In genomic region chr7:130008591-130009418, GRCm38 (mm10) we compare ENCODE assay signal across 21 mouse cellular contexts.
DNase-seq lines count a peak whose midpoint lies in the region; ATAC-seq and TF ChIP-seq lines count a peak whose summit lies in the region.
"Had no signal": no experiment of that assay in that cellular context is flagged by ENCODE, and none has a peak within 500 bp of the region (broad histone marks: within the 10 kb centered on the region; RNA-seq: fewer than 3 reads in every experiment).

No protein-coding gene starts in this region.

- H3K27me3 ChIP-seq in heart, embryonic 12.5 days (replicated peaks), result no peaks in the 10 kb centered on the region
- no peaks in the 10 kb centered on the region for H3K27me3 ChIP-seq in intestine, postnatal 0 days (replicated peaks; ENCODE audit: control insufficient read depth, insufficient read depth, low read length)
- H3K27me3 ChIP-seq in stomach, embryonic 15.5 days (replicated peaks), result no peaks in the 10 kb centered on the region
- H3K27me3 ChIP-seq: heart, embryonic 15.5 days; hindbrain, embryonic 13.5 days had no signal

- no peak overlapping the region for H3K9ac ChIP-seq in heart, embryonic 12.5 days
- H3K9ac ChIP-seq in intestine, postnatal 0 days (ENCODE audit: low read depth, low read length), result no peak overlapping the region
- no peak overlapping the region for H3K9ac ChIP-seq in stomach, embryonic 15.5 days
- H3K9ac ChIP-seq: heart, embryonic 15.5 days; hindbrain, embryonic 13.5 days had no signal

- no peak for ATAC-seq in heart, embryonic 12.5 days (ENCODE audit: insufficient number of reproducible peaks, low FRiP score)
- no peak; the same call in 1 of the 2 replicates for ATAC-seq in intestine, postnatal 0 days
- peak; percentile 35; the same call in 1 of the 2 replicates for ATAC-seq in stomach, embryonic 15.5 days (ENCODE audit: insufficient read depth, low FRiP score, low read depth)
- ATAC-seq: forebrain, embryonic 14.5 days had no signal

- no peak overlapping the region for H3K4me2 ChIP-seq in heart, embryonic 12.5 days
- H3K4me2 ChIP-seq in intestine, postnatal 0 days (replicated peaks; ENCODE audit: low read depth), result peak overlapping the region; percentile 17; the same call in 1 of the 2 replicates
- no peak overlapping the region for H3K4me2 ChIP-seq in stomach, embryonic 15.5 days
- H3K4me2 ChIP-seq: heart, embryonic 15.5 days; hindbrain, embryonic 13.5 days had no signal

- WGBS in heart, embryonic 12.5 days, result 56% methylated on average over 12 of the region's 12 CpGs
- WGBS in intestine, postnatal 0 days, result 35% methylated on average over 12 of the region's 12 CpGs
- WGBS in stomach, embryonic 15.5 days, result 32% methylated on average over 12 of the region's 12 CpGs

- no peak overlapping the region for H3K4me3 ChIP-seq in heart, embryonic 12.5 days
- H3K4me3 ChIP-seq in intestine, postnatal 0 days (ENCODE audit: low read depth, low read length), result no peak overlapping the region
- H3K4me3 ChIP-seq in stomach, embryonic 15.5 days (replicated peaks), result no peak overlapping the region
- H3K4me3 ChIP-seq: embryonic facial prominence, embryonic 10.5 days; forebrain, embryonic 10.5 days; gastrocnemius, adult 2 months; heart, embryonic 10.5 days; heart, embryonic 15.5 days; hindbrain, embryonic 13.5 days had no signal

- 0 out of 2 replicates have a peak, but pooled peaks cover 18% of the 10 kb centered on the region for H3K4me1 ChIP-seq in heart, embryonic 12.5 days (replicated peaks)
- no peaks in the 10 kb centered on the region for H3K4me1 ChIP-seq in intestine, postnatal 0 days (replicated peaks; ENCODE audit: control insufficient read depth, insufficient read depth, low read length)
- peaks cover 24% of the 10 kb centered on the region for H3K4me1 ChIP-seq in stomach, embryonic 15.5 days

- no peaks in the 10 kb centered on the region for H3K9me3 ChIP-seq in heart, embryonic 12.5 days (replicated peaks)
- no peaks in the 10 kb centered on the region for H3K9me3 ChIP-seq in intestine, postnatal 0 days (ENCODE audit: control insufficient read depth)
- H3K9me3 ChIP-seq in stomach, embryonic 15.5 days, result no peaks in the 10 kb centered on the region
- H3K9me3 ChIP-seq: embryonic facial prominence, embryonic 10.5 days; forebrain, embryonic 10.5 days; heart, embryonic 10.5 days; heart, embryonic 15.5 days; hindbrain, embryonic 13.5 days had no signal

- DNase-seq in heart, adult 11 months, result peak; percentile 29
- DNase-seq in cerebellum, adult 8-10 months, result no peak
- no peak for DNase-seq in cerebellum, adult 9-11 months
- DNase-seq in layer of hippocampus, adult 11-12 months (ENCODE audit: low spot score), result no peak
- DNase-seq: adrenal gland, adult 2 months; adrenal gland, postnatal 36 days; cerebellum, adult 2 months; cerebellum, postnatal 25 days; gastrocnemius, adult 2 months; gastrocnemius, postnatal 25 days; heart, adult 18-20 months; heart, postnatal 14 days had no signal

- no peak overlapping the region for H3K27ac ChIP-seq in heart, embryonic 12.5 days (ENCODE audit: poor library complexity, severe bottlenecking)
- no peak overlapping the region for H3K27ac ChIP-seq in intestine, postnatal 0 days (ENCODE audit: low read depth, low read length)
- H3K27ac ChIP-seq in stomach, embryonic 15.5 days, result peak overlapping the region; percentile 61
- H3K27ac ChIP-seq: forebrain, embryonic 10.5 days; gastrocnemius, adult 2 months; heart, embryonic 10.5 days; heart, embryonic 15.5 days; hindbrain, embryonic 13.5 days had no signal

- H3K36me3 ChIP-seq in heart, embryonic 12.5 days, result no peaks in the 10 kb centered on the region
- no peaks in the 10 kb centered on the region for H3K36me3 ChIP-seq in intestine, postnatal 0 days (ENCODE audit: control insufficient read depth, insufficient read depth)
- no peaks in the 10 kb centered on the region for H3K36me3 ChIP-seq in stomach, embryonic 15.5 days
- H3K36me3 ChIP-seq: embryonic facial prominence, embryonic 10.5 days; forebrain, embryonic 10.5 days; heart, embryonic 10.5 days; heart, embryonic 15.5 days; hindbrain, embryonic 13.5 days had no signal

- TF ChIP-seq CTCF in intestine, postnatal 0 days (IDR thresholded peaks at IDR 0.05; ENCODE audit: low read depth), result no peak
